12 mouse cellular contexts compared by ENCODE assay signal in the genomic region with DNA sequence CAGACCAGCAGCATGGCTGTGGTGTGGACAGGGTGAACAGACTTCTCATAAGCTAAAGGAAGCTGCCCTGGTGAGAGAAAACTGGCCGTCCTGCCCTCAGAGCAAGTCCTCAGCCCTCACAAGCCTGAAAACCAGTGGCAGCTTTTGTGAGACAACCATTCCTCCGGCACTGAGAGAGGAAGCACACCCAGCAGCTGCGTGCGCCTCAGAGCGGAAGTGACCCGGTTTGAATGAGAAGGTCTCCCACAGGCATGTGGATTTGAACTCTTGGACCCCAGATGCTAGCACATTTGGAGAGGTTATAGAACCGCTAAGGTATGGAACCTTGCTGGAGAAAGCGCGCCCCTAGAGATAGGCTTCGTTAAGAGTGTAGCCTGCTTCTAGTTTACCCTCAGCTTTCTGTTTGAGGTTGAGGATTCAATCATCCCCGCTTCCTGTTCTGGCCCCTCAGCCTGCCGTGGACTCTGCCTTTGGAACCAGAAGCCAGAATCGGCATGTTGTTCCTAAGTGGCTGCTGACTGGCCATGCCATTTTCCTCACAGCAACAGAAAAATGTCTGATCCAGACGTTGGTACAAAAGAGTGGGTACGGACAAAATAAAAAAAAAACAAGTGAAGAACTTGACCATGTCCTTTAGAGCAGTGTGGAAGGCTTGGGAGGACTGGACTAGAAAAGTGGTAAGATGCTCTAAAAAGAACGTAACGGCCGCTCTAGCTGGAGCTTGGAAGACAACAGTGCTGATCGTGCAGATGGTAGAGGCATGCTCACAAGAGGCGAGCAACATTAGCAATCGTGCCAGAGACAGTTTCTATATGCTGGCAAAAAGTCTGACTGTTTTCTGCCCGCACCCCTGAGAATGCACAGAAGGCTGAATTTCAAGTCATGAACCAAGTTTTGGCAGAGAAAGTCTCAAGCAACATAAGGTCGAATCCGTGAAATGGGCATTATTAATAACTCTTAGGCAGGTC. TPM values are rescaled to one million over a fixed set of nuclear protein-coding genes. Genes with fewer than 3 reads are reported as not detected.
DNase-seq lines count a peak whose midpoint lies in the region; TF ChIP-seq lines count a peak whose summit lies in the region.
"Had no signal": no experiment of that assay in that cellular context is flagged by ENCODE, and none has a peak within 500 bp of the region (broad histone marks: within the 10 kb centered on the region; RNA-seq: fewer than 3 reads in every experiment).

No protein-coding gene starts in this region.

- H3K36me3 ChIP-seq in MEL (ENCODE audit: control insufficient read depth in 1 of 2, insufficient read depth in 2 of 2, low read length in 2 of 2) (peaks cover 0 to 6% of the 10 kb centered on the region in 2 experiments; a peak in 1 of 4 replicates), macrophage (ENCODE audit: inconsistent target) (no peaks in the 10 kb centered on the region)
- H3K36me3 ChIP-seq: heart, embryonic 12.5 days; liver, embryonic 12.5 days; midbrain, embryonic 15.5 days had no signal

- H3K79me2 ChIP-seq in MEL (ENCODE audit: control insufficient read depth, insufficient read depth, low read length, poor library complexity) (no peaks in the 10 kb centered on the region), macrophage (ENCODE audit: inconsistent target) (no peaks in the 10 kb centered on the region)

- peak; percentile 56 to 62; a peak in 2 of 4 replicates for TF ChIP-seq POLR2A in MEL (IDR thresholded peaks at IDR 0.05; ENCODE audit: control insufficient read depth in 1 of 2, insufficient read depth in 1 of 2, low read depth in 1 of 2, low read length in 2 of 2, poor library complexity in 1 of 2)

- 58% methylated on average over 24 of the region's 24 CpGs for WGBS in macrophage (ENCODE audit: missing documents)

- no peak for TF ChIP-seq RAD21 in MEL (IDR thresholded peaks at IDR 0.05; ENCODE audit: low read depth, low read length)

- no peak for TF ChIP-seq EP300 in MEL (IDR thresholded peaks at IDR 0.05; ENCODE audit: low read depth in 1 of 2, low read length in 2 of 2)

- no peaks in the 10 kb centered on the region for H3K27me3 ChIP-seq in MEL (ENCODE audit: control insufficient read depth in 1 of 2, insufficient read depth in 2 of 2, low read length in 2 of 2)

- H3K4me1 ChIP-seq in MEL (ENCODE audit: control insufficient read depth in 1 of 2, insufficient read depth in 2 of 2, low read length in 2 of 2), result peaks cover 2 to 18% of the 10 kb centered on the region in 2 experiments; a peak in 2 of 4 replicates
- H3K4me1 ChIP-seq: liver, embryonic 12.5 days had no signal

- H3K9ac ChIP-seq in MEL (ENCODE audit: control insufficient read depth, low read depth, low read length, poor library complexity, severe bottlenecking), result peak overlapping the region; percentile 72
- H3K9ac ChIP-seq: forebrain, postnatal 0 days; heart, embryonic 12.5 days; liver, embryonic 12.5 days; midbrain, embryonic 15.5 days had no signal

- H3K4me3 ChIP-seq in MEL (ENCODE audit: control insufficient read depth in 1 of 2, insufficient read depth in 1 of 2, low read depth in 2 of 2, low read length in 2 of 2), result peak overlapping the region; percentile 50 to 54
- no peak overlapping the region for H3K4me3 ChIP-seq in macrophage (ENCODE audit: inconsistent target)
- H3K4me3 ChIP-seq: heart, embryonic 12.5 days; liver, embryonic 12.5 days; midbrain, embryonic 15.5 days had no signal

- TF ChIP-seq CTCF in MEL (IDR thresholded peaks at IDR 0.05 in 2 of 3, conservative IDR thresholded peaks at IDR 0.05 in 1 of 3; ENCODE audit: control insufficient read depth in 1 of 3, insufficient read depth in 1 of 3, low read depth in 2 of 3, low read length in 3 of 3, poor library complexity in 1 of 3, severe bottlenecking in 1 of 3), result no peak

- peak overlapping the region; percentile 92 for H3K27ac ChIP-seq in MEL (ENCODE audit: control insufficient read depth, low read depth, low read length)
- peak overlapping the region; percentile 73; the same call in 1 of the 2 replicates for H3K27ac ChIP-seq in macrophage
- H3K27ac ChIP-seq: liver, embryonic 12.5 days; midbrain, embryonic 15.5 days had no signal

- DNase-seq in lung, postnatal 4 days, result peak; percentile 35 to 45
- DNase-seq in lung, postnatal 14 days, result no peak
- peak; percentile 89 for DNase-seq in MEL (ENCODE audit: low read depth, low spot score)
- peak; percentile 62 for DNase-seq in thymus, postnatal 25 days
- no peak for DNase-seq in heart, postnatal 4 days
- DNase-seq in kidney, adult 8-10 months, result no peak
- DNase-seq: forebrain, postnatal 0 days; kidney, adult 11 months had no signal

- H3K9me3 ChIP-seq in MEL (replicated peaks; ENCODE audit: insufficient read depth, low read length), result no peaks in the 10 kb centered on the region
- H3K9me3 ChIP-seq: heart, embryonic 12.5 days; liver, embryonic 12.5 days; midbrain, embryonic 15.5 days had no signal

TF ChIP-seq in MEL, 35 proteins besides CTCF, POLR2A, EP300 and RAD21:
- TF ChIP-seq HCFC1 (IDR thresholded peaks at IDR 0.05; ENCODE audit: low read depth, low read length), result peak; percentile 51; the same call in 1 of the 2 replicates
- TF ChIP-seq TAL1 (IDR thresholded peaks at IDR 0.05; ENCODE audit: low read length), result no peak
- TF ChIP-seq NELFE (IDR thresholded peaks at IDR 0.05; ENCODE audit: low read depth, low read length), result peak; percentile 50
- TF ChIP-seq ELF1 (IDR thresholded peaks at IDR 0.05; ENCODE audit: low read depth, low read length), result peak; percentile 62
- no peak for TF ChIP-seq UBTF (IDR thresholded peaks at IDR 0.05; ENCODE audit: borderline replicate concordance, insufficient read depth, low read depth, low read length)
- TF ChIP-seq TCF12 (IDR thresholded peaks at IDR 0.05; ENCODE audit: low read depth, low read length), result 0 out of 2 replicates have a peak, but pooled peaks have one; percentile 8
- 0 out of 2 replicates have a peak, but pooled peaks have one; percentile 37 for TF ChIP-seq ZNF384 (IDR thresholded peaks at IDR 0.05; ENCODE audit: low read depth, low read length)
- peak; percentile 76 for TF ChIP-seq MYC (IDR thresholded peaks at IDR 0.05; ENCODE audit: low read depth, low read length)
- 0 out of 2 replicates have a peak, but pooled peaks have one; percentile 38 for TF ChIP-seq MAX (IDR thresholded peaks at IDR 0.05; ENCODE audit: low read length)
- TF ChIP-seq TBP (IDR thresholded peaks at IDR 0.05; ENCODE audit: low read depth, low read length), result peak; percentile 75
- no peak for TF ChIP-seq ZMIZ1 (IDR thresholded peaks at IDR 0.05; ENCODE audit: low read depth, low read length)
- peak; percentile 36; the same call in 1 of the 2 replicates for TF ChIP-seq NRF1 (IDR thresholded peaks at IDR 0.05; ENCODE audit: insufficient read depth, low read depth, low read length, poor library complexity, severe bottlenecking)
- TF ChIP-seq MXI1 (IDR thresholded peaks at IDR 0.05; ENCODE audit: low read depth, low read length), result peak; percentile 14; the same call in 1 of the 2 replicates
- TF ChIP-seq SIN3A (IDR thresholded peaks at IDR 0.05; ENCODE audit: low read length), result peak; percentile 26
- no peak for TF ChIP-seq USF1 (IDR thresholded peaks at IDR 0.05; ENCODE audit: low read depth, low read length)
- no peak for TF ChIP-seq BHLHE40 (IDR thresholded peaks at IDR 0.05; ENCODE audit: borderline replicate concordance, low read depth, low read length)
- no peak for TF ChIP-seq ZC3H11A (IDR thresholded peaks at IDR 0.05; ENCODE audit: low read depth, low read length)

RNA-seq across cellular contexts. Expression of gene Etv3, which starts 24.8 kb away (rescaled TPM):
- 5.8 and 7.4 TPM in 2 replicates for total RNA-seq in MEL (2012; rRNA removed)
- polyA plus RNA-seq in MEL (2012; ENCODE audit: insufficient read depth in 1 of 2, insufficient read length in 2 of 2, low read depth in 1 of 2, low replicate concordance in 2 of 2, missing spikeins in 1 of 2) (10 to 100 TPM in 1 of 2 experiments, not detected in 1; 10.4 TPM), macrophage (2018) (40.8 to 61.3 TPM (median 52.2 TPM) in 3 replicates)
- total RNA-seq in macrophage (2018; cell fraction: chromatin; rRNA removed), result 1,000 to 10,000 TPM in 2 of 26 experiments, 100 to 1,000 TPM in 24; 199 to 1,189 (median 483) TPM
- total RNA-seq in macrophage (2018; cell fraction: cytosol; rRNA removed), result 100 to 1,000 TPM in 21 of 26 experiments, 10 to 100 TPM in 5; 85.0 to 346 (median 154) TPM
- 1,000 to 10,000 TPM in 2 of 26 experiments, 100 to 1,000 TPM in 24; 160 to 1,576 (median 497) TPM for total RNA-seq in macrophage (2018; cell fraction: nucleus; rRNA removed)
- 10 to 100 TPM; 16.8 to 17.6 TPM for total RNA-seq in heart, postnatal 4 days (2021)

Comparison
In these comparisons a context has a peak if more than half of its experiments do, and no peak if none do; other contexts are left out.
1. DNase-seq: peak in lung, postnatal 4 days (2 of 2), MEL (single experiment) and thymus, postnatal 25 days (single experiment); none in lung, postnatal 14 days (single experiment), heart, postnatal 4 days (single experiment) and kidney, adult 8-10 months (0 of 2).